Mouse (Mus musculus): ENCODE results near the gene Lonp1.

DNA sequence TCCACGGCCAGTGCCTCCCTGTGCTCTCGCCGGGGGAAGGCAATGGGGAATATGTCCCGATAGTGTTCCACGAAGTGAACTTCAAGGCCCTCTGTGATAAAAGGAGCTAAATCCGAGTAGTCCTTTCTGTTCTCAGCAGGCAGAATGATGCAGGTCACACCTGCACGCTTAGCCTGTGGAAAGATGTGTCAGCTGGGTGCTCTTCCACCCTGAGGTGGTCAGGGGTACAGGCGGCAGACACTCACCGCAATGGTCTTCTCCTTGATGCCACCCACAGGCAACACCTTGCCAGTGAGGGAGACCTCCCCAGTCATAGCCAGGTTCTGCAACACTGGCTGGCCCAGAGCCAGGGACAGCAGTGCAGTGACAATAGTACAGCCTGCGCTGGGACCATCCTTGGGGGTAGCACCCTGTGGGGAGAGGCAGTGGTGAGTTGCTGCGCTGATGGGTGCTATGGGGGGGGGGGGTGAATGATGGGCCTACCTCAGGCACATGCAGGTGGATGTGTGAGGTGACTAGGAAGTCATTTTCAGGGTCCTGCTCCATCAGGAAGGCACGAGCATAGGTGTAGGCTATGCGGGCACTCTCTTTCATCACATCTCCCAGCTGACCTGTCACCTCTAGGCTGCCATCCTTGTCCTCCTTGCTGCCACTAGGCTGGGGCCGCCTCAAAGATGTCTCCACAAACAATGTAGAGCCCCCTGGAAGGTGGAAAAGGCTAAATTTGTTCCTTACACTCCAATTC is 12.1 kb downstream of the Lonp1 start:
- TF ChIP-seq ZNF384 (IDR thresholded peaks at IDR 0.05; ENCODE audit: low read depth, low read length) = no peak
- no peak for TF ChIP-seq HCFC1 (IDR thresholded peaks at IDR 0.05; ENCODE audit: borderline replicate concordance, insufficient read depth, low read length)
- no peak for TF ChIP-seq ZC3H11A (IDR thresholded peaks at IDR 0.05; ENCODE audit: borderline replicate concordance, low read depth, low read length)
- TF ChIP-seq MAFK (IDR thresholded peaks at IDR 0.05; ENCODE audit: insufficient read depth, low read depth, low read length) = no peak
- TF ChIP-seq CHD2 (IDR thresholded peaks at IDR 0.05; ENCODE audit: low read depth, low read length) = peak; percentile 56
